Mouse (Mus musculus) megakaryocyte, embryonic 14.5 days (primary cell): ENCODE measurements around the gene Flt3l. TPM values are rescaled to one million over a fixed set of nuclear protein-coding genes. Genes with fewer than 3 reads are reported as not detected.

Experiments used
- H3K27me3 ChIP-seq: replicated peaks from 2 replicates; pipeline ENCODE3; 2012; ENCODE audit warnings: inconsistent platforms
- H3K36me3 ChIP-seq: replicated peaks from 2 replicates; pipeline ENCODE3; 2012; ENCODE audit warnings: low read length, inconsistent platforms, mixed read lengths
- H3K4me1 ChIP-seq: 2 replicates; pipeline ENCODE4 v1.6.1; 2012; ENCODE audit warnings: inconsistent platforms
- H3K4me3 ChIP-seq: replicated peaks from 2 replicates; pipeline ENCODE3; 2012; ENCODE audit warnings: moderate library complexity, mild to moderate bottlenecking, inconsistent platforms
- H3K9me3 ChIP-seq: 2 replicates; pipeline ENCODE4 v1.6.1; 2012; ENCODE audit warnings: inconsistent platforms
- FLI1 ChIP-seq: IDR thresholded peaks from 2 replicates; pipeline ENCODE4 v1.6.1; 2012; ENCODE audit warnings: low read length, inconsistent platforms, mixed read lengths
- GATA1 ChIP-seq: IDR thresholded peaks from 3 replicates; pipeline ENCODE4 v1.6.1; 2012; ENCODE audit warnings: mixed read lengths, low read length, inconsistent platforms, borderline replicate concordance
- polyA plus RNA-seq: library from polyadenylated mRNA; stranded (reverse); fragments of >175 nt; gene quantifications from 2 replicates; pipeline ENCODE4 v1.2.3, GENCODE M21; 2012; ENCODE audit warnings: low replicate concordance; ENCODE audit not compliant: insufficient read depth

The Flt3l gene
- polyA plus RNA-seq, 1 experiment: 78.6 TPM

- no peak for TF ChIP-seq GATA1
- no peak for TF ChIP-seq FLI1
- peaks cover 45% of the 10 kb centered on the region for H3K27me3 ChIP-seq
- no peaks in the 10 kb centered on the region for H3K36me3 ChIP-seq
- H3K4me3 ChIP-seq: no peak overlapping the region
- peaks cover 67% of the 10 kb centered on the region for H3K4me1 ChIP-seq
- no peaks in the 10 kb centered on the region for H3K9me3 ChIP-seq
These were observed 42.7 kb downstream of the Flt3l start for GRCm38 (mm10) chr7:45093516-45093905.

GRCm38 (mm10) chr7:45092828-45093515, 43.3 kb downstream of the Flt3l start:
- TF ChIP-seq FLI1: no peak
- TF ChIP-seq GATA1: no peak
- no peaks in the 10 kb centered on the region for H3K36me3 ChIP-seq
- H3K4me1 ChIP-seq: peaks cover 62% of the 10 kb centered on the region
- no peak overlapping the region for H3K4me3 ChIP-seq
- no peaks in the 10 kb centered on the region for H3K9me3 ChIP-seq
- H3K27me3 ChIP-seq: peaks cover 50% of the 10 kb centered on the region

GRCm38 (mm10) chr7:45092048-45092447, 44.2 kb downstream of the Flt3l start, which contains the start of gene Rcn3:
TSS of gene Rcn3 (minus strand) at chr7:45092221.
- Histone ChIP-seq H3K27me3 (peaks cover 58% of the 10 kb centered on the region), H3K36me3 (no peaks in the 10 kb centered on the region), H3K9me3 (no peaks in the 10 kb centered on the region), H3K4me1 (peaks cover 60% of the 10 kb centered on the region), H3K4me3 (peak within 1 kb of the TSS; percentile 56)
- TF ChIP-seq FLI1 (no peak), GATA1 (no peak)

GRCm38 (mm10) chr7:45091001-45091990, 44.9 kb downstream of the Flt3l start:
- Histone ChIP-seq H3K4me3 (no peak overlapping the region), H3K36me3 (peaks cover 3% of the 10 kb centered on the region), H3K9me3 (peaks cover 4% of the 10 kb centered on the region; the same call in 1 of the 2 replicates), H3K4me1 (peaks cover 65% of the 10 kb centered on the region), H3K27me3 (peaks cover 60% of the 10 kb centered on the region)
- no peak for TF ChIP-seq FLI1
- no peak for TF ChIP-seq GATA1

- Histone ChIP-seq H3K9me3 (peaks cover 9% of the 10 kb centered on the region), H3K27me3 (peaks cover 60% of the 10 kb centered on the region), H3K36me3 (peaks cover 9% of the 10 kb centered on the region), H3K4me3 (no peak overlapping the region), H3K4me1 (peaks cover 68% of the 10 kb centered on the region)
- no peak for TF ChIP-seq FLI1
These were observed 45.8 kb downstream of the Flt3l start for GRCm38 (mm10) chr7:45090251-45090977.

GRCm38 (mm10) chr7:45088597-45088996, 47.6 kb downstream of the Flt3l start:
- TF ChIP-seq GATA1 (no peak), FLI1 (no peak)
- Histone ChIP-seq H3K4me3 (no peak overlapping the region), H3K9me3 (peaks cover 9% of the 10 kb centered on the region), H3K4me1 (peaks cover 64% of the 10 kb centered on the region), H3K36me3 (peaks cover 9% of the 10 kb centered on the region), H3K27me3 (peaks cover 55% of the 10 kb centered on the region)

- peaks cover 68% of the 10 kb centered on the region for H3K4me1 ChIP-seq
- H3K27me3 ChIP-seq: peaks cover 39% of the 10 kb centered on the region
- H3K36me3 ChIP-seq: peaks cover 11% of the 10 kb centered on the region
- no peak overlapping the region for H3K4me3 ChIP-seq
- peaks cover 11% of the 10 kb centered on the region for H3K9me3 ChIP-seq
- no peak for TF ChIP-seq FLI1
- TF ChIP-seq GATA1: no peak
These were observed 50.1 kb downstream of the Flt3l start for GRCm38 (mm10) chr7:45086084-45086483.

GRCm38 (mm10) chr7:45083300-45083890, 52.8 kb downstream of the Flt3l start:
- H3K27me3 ChIP-seq: peaks cover 32% of the 10 kb centered on the region
- no peak for TF ChIP-seq GATA1
- no peak for TF ChIP-seq FLI1
- peaks cover 14% of the 10 kb centered on the region for H3K36me3 ChIP-seq
- H3K9me3 ChIP-seq: peaks cover 14% of the 10 kb centered on the region
- peak overlapping the region; percentile 87 for H3K4me3 ChIP-seq
- peaks cover 75% of the 10 kb centered on the region for H3K4me1 ChIP-seq
